ENCODE assay signal across 8 mouse cellular contexts in genomic region chr12:59011844-59012709, GRCm38 (mm10). TPM values are rescaled to one million over a fixed set of nuclear protein-coding genes. Genes with fewer than 3 reads are reported as not detected.
DNase-seq lines count a peak whose midpoint lies in the region; ATAC-seq and TF ChIP-seq lines count a peak whose summit lies in the region.

Sec23a (minus strand) TSS chr12:59012017.

- peaks cover 2% of the 10 kb centered on the region for H3K36me3 ChIP-seq in embryonic facial prominence, embryonic 13.5 days
- peaks cover 10% of the 10 kb centered on the region for H3K36me3 ChIP-seq in heart, adult 2 months (ENCODE audit: control insufficient read depth, insufficient read depth, low read length)
- H3K36me3 ChIP-seq in limb, embryonic 13.5 days, result peaks cover 10% of the 10 kb centered on the region
- H3K36me3 ChIP-seq in midbrain, embryonic 16.5 days (ENCODE audit: control insufficient read depth, insufficient read depth, low read length), result no peaks in the 10 kb centered on the region

- under 1% methylated on average over 48 of the region's 48 CpGs for WGBS in embryonic facial prominence, embryonic 13.5 days
- under 1% methylated on average over 48 of the region's 48 CpGs for WGBS in heart, adult 2 months
- WGBS in limb, embryonic 13.5 days, result under 1% methylated on average over 46 of the region's 48 CpGs
- under 1% methylated on average over 47 of the region's 48 CpGs for WGBS in midbrain, embryonic 16.5 days

- TF ChIP-seq CTCF in heart, adult 2 months (IDR thresholded peaks at IDR 0.05), result no peak

- H3K4me2 ChIP-seq in embryonic facial prominence, embryonic 13.5 days, result peak within 1 kb of the TSS; percentile 76
- H3K4me2 ChIP-seq in limb, embryonic 13.5 days (replicated peaks), result peak within 1 kb of the TSS; percentile 67
- H3K4me2 ChIP-seq in midbrain, embryonic 16.5 days (ENCODE audit: low read length), result peak within 1 kb of the TSS; percentile 91

- DNase-seq in 3134 (ENCODE audit: extremely low read depth, insufficient read length, low spot score), result peak; percentile 99
- peak; percentile 98 to 99 for DNase-seq in adrenal gland, postnatal 36 days
- DNase-seq in heart, adult 2 months, result peak; percentile 99
- peak; percentile 99 for DNase-seq in kidney, adult 8-10 months
- peak; percentile 98 to 100 for DNase-seq in spleen, postnatal 10 days (ENCODE audit: low spot score in 2 of 2)

- TF ChIP-seq POLR2A in heart, adult 2 months (IDR thresholded peaks at IDR 0.05; ENCODE audit: insufficient read depth, low read depth, low read length), result peak; percentile 96

- peak; percentile 97 for ATAC-seq in embryonic facial prominence, embryonic 13.5 days (ENCODE audit: insufficient number of reproducible peaks, insufficient read depth, low FRiP score, low TSS enrichment, low read depth)
- peak; percentile 97 for ATAC-seq in limb, embryonic 13.5 days (ENCODE audit: low FRiP score, low read depth)
- ATAC-seq in midbrain, embryonic 16.5 days, result peak; percentile 96

- H3K9ac ChIP-seq in embryonic facial prominence, embryonic 13.5 days, result peak within 1 kb of the TSS; percentile 93
- H3K9ac ChIP-seq in heart, adult 2 months (ENCODE audit: low read depth, low read length), result peak within 1 kb of the TSS; percentile 78
- peak within 1 kb of the TSS; percentile 91 for H3K9ac ChIP-seq in limb, embryonic 13.5 days
- peak within 1 kb of the TSS; percentile 91 for H3K9ac ChIP-seq in midbrain, embryonic 16.5 days (ENCODE audit: low read depth, low read length)

- intact Hi-C loops in heart, adult 2 months (cut with DNase I), result loop anchor here (1.0 to 5.0 kb wide), 4 partner anchors 49 to 1780 kb away; partner anchors contain the start of genes Fbxo33, Mipol1, Prps1l3 and Trappc6b

- peak within 1 kb of the TSS; percentile 94 for H3K27ac ChIP-seq in embryonic facial prominence, embryonic 13.5 days
- H3K27ac ChIP-seq in heart, adult 2 months, result peak within 1 kb of the TSS; percentile 95
- H3K27ac ChIP-seq in limb, embryonic 13.5 days, result peak within 1 kb of the TSS; percentile 92
- peak within 1 kb of the TSS; percentile 85 for H3K27ac ChIP-seq in midbrain, embryonic 16.5 days (ENCODE audit: low read length)

- peak within 1 kb of the TSS; percentile 84 for H3K4me3 ChIP-seq in embryonic facial prominence, embryonic 13.5 days
- H3K4me3 ChIP-seq in heart, adult 2 months, result peak within 1 kb of the TSS; percentile 69
- peak within 1 kb of the TSS; percentile 85 for H3K4me3 ChIP-seq in limb, embryonic 13.5 days
- H3K4me3 ChIP-seq in midbrain, embryonic 16.5 days (ENCODE audit: low read depth, low read length), result peak within 1 kb of the TSS; percentile 86

- no peaks in the 10 kb centered on the region for H3K9me3 ChIP-seq in embryonic facial prominence, embryonic 13.5 days
- H3K9me3 ChIP-seq in limb, embryonic 13.5 days, result no peaks in the 10 kb centered on the region
- no peaks in the 10 kb centered on the region for H3K9me3 ChIP-seq in midbrain, embryonic 16.5 days (replicated peaks; ENCODE audit: control insufficient read depth, low read length, poor library complexity, severe bottlenecking)

- H3K4me1 ChIP-seq in embryonic facial prominence, embryonic 13.5 days, result peaks cover 27% of the 10 kb centered on the region
- H3K4me1 ChIP-seq in heart, adult 2 months (ENCODE audit: control insufficient read depth, insufficient read depth, low read length), result peaks cover 9% of the 10 kb centered on the region
- peaks cover 32% of the 10 kb centered on the region for H3K4me1 ChIP-seq in limb, embryonic 13.5 days
- H3K4me1 ChIP-seq in midbrain, embryonic 16.5 days (ENCODE audit: control insufficient read depth, insufficient read depth, low read length), result peaks cover 23% of the 10 kb centered on the region

- peaks cover 3% of the 10 kb centered on the region for H3K79me2 ChIP-seq in heart, adult 2 months (replicated peaks; ENCODE audit: control insufficient read depth, insufficient read depth, low read length)

- H3K27me3 ChIP-seq in embryonic facial prominence, embryonic 13.5 days, result no peaks in the 10 kb centered on the region
- H3K27me3 ChIP-seq in heart, adult 2 months (ENCODE audit: control insufficient read depth, insufficient read depth, low read length), result no peaks in the 10 kb centered on the region
- no peaks in the 10 kb centered on the region for H3K27me3 ChIP-seq in limb, embryonic 13.5 days
- no peaks in the 10 kb centered on the region for H3K27me3 ChIP-seq in midbrain, embryonic 16.5 days (ENCODE audit: control insufficient read depth, insufficient read depth, low read depth, low read length)

- peak; percentile 74 for TF ChIP-seq EP300 in heart, adult 2 months (IDR thresholded peaks at IDR 0.05; ENCODE audit: insufficient read depth, low read depth, low read length)

RNA-seq across cellular contexts. Expression of gene Sec23a, which starts in this region (rescaled TPM):
- total RNA-seq in adrenal gland, postnatal 36 days (2021), result 10 to 100 TPM; 40.3 to 51.1 TPM
- polyA plus RNA-seq in embryonic facial prominence, embryonic 13.5 days (2015; fragmentation: Nextera tagmentation; extraction: Ambion mirVana), result 83.1 and 87.9 TPM in 2 replicates
- total RNA-seq in heart, adult 2 months (2021), result 10 to 100 TPM; 39.5 to 42.5 TPM
- 19.0 and 42.1 TPM in 2 replicates for polyA plus RNA-seq in heart, adult 2 months (2012; rRNA removed)
- polyA plus RNA-seq in limb, embryonic 13.5 days (2015; fragmentation: Nextera tagmentation; extraction: Ambion mirVana), result 105 and 111 TPM in 2 replicates
- 119 and 120 TPM in 2 replicates for polyA plus RNA-seq in midbrain, embryonic 16.5 days (2015; fragmentation: Nextera tagmentation; extraction: Ambion mirVana)

Comparison
In these comparisons a context has a peak if more than half of its experiments do, and no peak if none do; other contexts are left out.
1. Peak in every context shown above with its lines: DNase-seq, ATAC-seq, H3K4me3 ChIP-seq and H3K27ac ChIP-seq.